Mouse (Mus musculus): ENCODE results near the gene Fcna. TPM values are rescaled to one million over a fixed set of nuclear protein-coding genes. Genes with fewer than 3 reads are reported as not detected.

Fcna gene
- total RNA-seq, 1 experiment, result not detected

GRCm38 (mm10) chr2:25661245-25661970 lies 33.6 kb upstream of the Fcna start:
- no peak overlapping the region for H3K27ac ChIP-seq (ENCODE audit: insufficient read depth, low read depth, low read length, poor library complexity, severe bottlenecking)
- H3K9me3 ChIP-seq (ENCODE audit: control insufficient read depth, insufficient read depth, low read depth, low read length), result no peaks in the 10 kb centered on the region
- TF ChIP-seq ZC3H11A (IDR thresholded peaks at IDR 0.05; ENCODE audit: borderline replicate concordance, low read depth, low read length) (no peak), ZNF384 (IDR thresholded peaks at IDR 0.05; ENCODE audit: low read depth, low read length) (no peak), HCFC1 (IDR thresholded peaks at IDR 0.05; ENCODE audit: borderline replicate concordance, insufficient read depth, low read length) (no peak), MAFK (IDR thresholded peaks at IDR 0.05; ENCODE audit: insufficient read depth, low read depth, low read length) (no peak), CHD2 (IDR thresholded peaks at IDR 0.05; ENCODE audit: low read depth, low read length) (no peak)
- in situ Hi-C loops (cut with MboI; ENCODE audit: low sequenced_read_pairs in 2 of 2, unreplicated experiment in 2 of 2), result no loop called here
- no peaks in the 10 kb centered on the region for H3K4me1 ChIP-seq (ENCODE audit: control insufficient read depth in 2 of 2, insufficient read depth in 2 of 2, low read length in 2 of 2, poor library complexity in 1 of 2)
- H3K4me3 ChIP-seq (ENCODE audit: insufficient read depth in 1 of 2, low read depth in 1 of 2, low read length in 2 of 2, poor library complexity in 1 of 2, severe bottlenecking in 1 of 2), result no peak overlapping the region
- H3K9ac ChIP-seq (ENCODE audit: insufficient read depth, low read depth, low read length, poor library complexity, severe bottlenecking), result no peak overlapping the region
- H3K36me3 ChIP-seq (ENCODE audit: control insufficient read depth, insufficient read depth, low read length, poor library complexity, severe bottlenecking), result no peaks in the 10 kb centered on the region
- DNase-seq (ENCODE audit: low read depth, low spot score), result no peak

- TF ChIP-seq HCFC1 (IDR thresholded peaks at IDR 0.05; ENCODE audit: borderline replicate concordance, insufficient read depth, low read length) (no peak), CHD2 (IDR thresholded peaks at IDR 0.05; ENCODE audit: low read depth, low read length) (no peak), MAFK (IDR thresholded peaks at IDR 0.05; ENCODE audit: insufficient read depth, low read depth, low read length) (no peak), ZNF384 (IDR thresholded peaks at IDR 0.05; ENCODE audit: low read depth, low read length) (no peak), ZC3H11A (IDR thresholded peaks at IDR 0.05; ENCODE audit: borderline replicate concordance, low read depth, low read length) (no peak)
- Histone ChIP-seq H3K9me3 (ENCODE audit: control insufficient read depth, insufficient read depth, low read depth, low read length) (no peaks in the 10 kb centered on the region), H3K36me3 (ENCODE audit: control insufficient read depth, insufficient read depth, low read length, poor library complexity, severe bottlenecking) (no peaks in the 10 kb centered on the region), H3K4me3 (ENCODE audit: insufficient read depth in 1 of 2, low read depth in 1 of 2, low read length in 2 of 2, poor library complexity in 1 of 2, severe bottlenecking in 1 of 2) (no peak overlapping the region), H3K27ac (ENCODE audit: insufficient read depth, low read depth, low read length, poor library complexity, severe bottlenecking) (no peak overlapping the region), H3K4me1 (ENCODE audit: control insufficient read depth in 2 of 2, insufficient read depth in 2 of 2, low read length in 2 of 2, poor library complexity in 1 of 2) (no peaks in the 10 kb centered on the region), H3K9ac (ENCODE audit: insufficient read depth, low read depth, low read length, poor library complexity, severe bottlenecking) (no peak overlapping the region)
- in situ Hi-C loops (cut with MboI; ENCODE audit: low sequenced_read_pairs in 2 of 2, unreplicated experiment in 2 of 2), result no loop called here
- DNase-seq (ENCODE audit: low read depth, low spot score), result no peak
Measured at GRCm38 (mm10) chr2:25660279-25660678, 32.4 kb upstream of the Fcna start.

GRCm38 (mm10) chr2:25657652-25658051 lies 29.8 kb upstream of the Fcna start, which contains the start of gene Lcn5:
Gene Lcn5 (plus strand): TSS chr2:25657952.
- TF ChIP-seq CHD2 (IDR thresholded peaks at IDR 0.05; ENCODE audit: low read depth, low read length), result no peak
- no peak for TF ChIP-seq HCFC1 (IDR thresholded peaks at IDR 0.05; ENCODE audit: borderline replicate concordance, insufficient read depth, low read length)
- no peak for TF ChIP-seq ZC3H11A (IDR thresholded peaks at IDR 0.05; ENCODE audit: borderline replicate concordance, low read depth, low read length)
- no peak for TF ChIP-seq MAFK (IDR thresholded peaks at IDR 0.05; ENCODE audit: insufficient read depth, low read depth, low read length)
- TF ChIP-seq ZNF384 (IDR thresholded peaks at IDR 0.05; ENCODE audit: low read depth, low read length), result no peak
- no peak within 1 kb of the TSS for H3K4me3 ChIP-seq (ENCODE audit: insufficient read depth in 1 of 2, low read depth in 1 of 2, low read length in 2 of 2, poor library complexity in 1 of 2, severe bottlenecking in 1 of 2)
- no peaks in the 10 kb centered on the region for H3K36me3 ChIP-seq (ENCODE audit: control insufficient read depth, insufficient read depth, low read length, poor library complexity, severe bottlenecking)
- H3K27ac ChIP-seq (ENCODE audit: insufficient read depth, low read depth, low read length, poor library complexity, severe bottlenecking), result no peak within 1 kb of the TSS
- H3K4me1 ChIP-seq (ENCODE audit: control insufficient read depth in 2 of 2, insufficient read depth in 2 of 2, low read length in 2 of 2, poor library complexity in 1 of 2), result no peaks in the 10 kb centered on the region
- no peak within 1 kb of the TSS for H3K9ac ChIP-seq (ENCODE audit: insufficient read depth, low read depth, low read length, poor library complexity, severe bottlenecking)
- in situ Hi-C loops (cut with MboI; ENCODE audit: low sequenced_read_pairs in 2 of 2, unreplicated experiment in 2 of 2), result no loop called here
- no peak for DNase-seq (ENCODE audit: low read depth, low spot score)
- no peaks in the 10 kb centered on the region for H3K9me3 ChIP-seq (ENCODE audit: control insufficient read depth, insufficient read depth, low read depth, low read length)

GRCm38 (mm10) chr2:25657246-25657645 lies 29.4 kb upstream of the Fcna start:
- Histone ChIP-seq H3K4me1 (ENCODE audit: control insufficient read depth in 2 of 2, insufficient read depth in 2 of 2, low read length in 2 of 2, poor library complexity in 1 of 2) (no peaks in the 10 kb centered on the region), H3K4me3 (ENCODE audit: insufficient read depth in 1 of 2, low read depth in 1 of 2, low read length in 2 of 2, poor library complexity in 1 of 2, severe bottlenecking in 1 of 2) (no peak overlapping the region), H3K9ac (ENCODE audit: insufficient read depth, low read depth, low read length, poor library complexity, severe bottlenecking) (no peak overlapping the region), H3K9me3 (ENCODE audit: control insufficient read depth, insufficient read depth, low read depth, low read length) (no peaks in the 10 kb centered on the region), H3K27ac (ENCODE audit: insufficient read depth, low read depth, low read length, poor library complexity, severe bottlenecking) (no peak overlapping the region), H3K36me3 (ENCODE audit: control insufficient read depth, insufficient read depth, low read length, poor library complexity, severe bottlenecking) (no peaks in the 10 kb centered on the region)
- TF ChIP-seq ZNF384 (IDR thresholded peaks at IDR 0.05; ENCODE audit: low read depth, low read length) (no peak), MAFK (IDR thresholded peaks at IDR 0.05; ENCODE audit: insufficient read depth, low read depth, low read length) (no peak), CHD2 (IDR thresholded peaks at IDR 0.05; ENCODE audit: low read depth, low read length) (no peak), HCFC1 (IDR thresholded peaks at IDR 0.05; ENCODE audit: borderline replicate concordance, insufficient read depth, low read length) (no peak), ZC3H11A (IDR thresholded peaks at IDR 0.05; ENCODE audit: borderline replicate concordance, low read depth, low read length) (no peak)
- no peak for DNase-seq (ENCODE audit: low read depth, low spot score)
- in situ Hi-C loops (cut with MboI; ENCODE audit: low sequenced_read_pairs in 2 of 2, unreplicated experiment in 2 of 2), result no loop called here
